Comparison of ENCODE assay signal across 11 mouse cellular contexts in the genomic region with DNA sequence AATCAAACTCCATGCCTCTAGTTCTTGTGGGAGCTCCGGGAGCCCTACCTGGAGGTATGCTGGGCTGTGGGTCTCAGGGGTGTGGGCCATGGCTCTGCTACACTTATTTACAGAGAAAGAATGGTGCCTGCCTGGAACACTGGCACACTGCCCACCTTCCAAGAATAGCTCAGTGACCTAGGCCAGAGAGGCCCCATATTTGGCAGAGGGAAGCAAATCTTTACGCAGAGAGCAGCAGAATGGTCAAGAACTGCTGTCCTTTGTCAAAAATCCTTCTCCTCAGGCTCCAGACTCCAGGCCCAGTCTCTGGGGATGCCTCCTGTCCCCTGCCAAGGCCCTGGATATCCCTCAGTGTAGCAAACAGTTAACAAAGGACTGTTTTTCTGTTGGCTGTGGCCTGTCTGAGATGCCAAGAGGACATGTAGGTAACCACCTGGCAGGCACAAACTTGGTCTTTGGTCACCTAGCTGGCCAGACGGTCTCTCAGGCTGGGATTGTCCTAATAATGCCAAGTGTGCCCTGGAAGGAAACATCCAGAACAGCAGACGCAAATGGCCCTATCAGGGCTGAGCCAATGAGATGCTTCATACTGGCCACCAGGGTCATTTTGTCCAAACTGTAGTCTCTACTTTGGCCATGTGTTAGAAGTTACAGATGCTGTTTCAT. TPM values are rescaled to one million over a fixed set of nuclear protein-coding genes. Genes with fewer than 3 reads are reported as not detected.
A peak's percentile ranks its signal among the peaks of the same experiment; 100 is the strongest.
DNase-seq lines count a peak whose midpoint lies in the region; ATAC-seq lines count a peak whose summit lies in the region.
"Had no signal": no experiment of that assay in that cellular context is flagged by ENCODE, and none has a peak within 500 bp of the region (broad histone marks: within the 10 kb centered on the region; RNA-seq: fewer than 3 reads in every experiment).

No protein-coding gene starts in this region.

- ATAC-seq in stomach, embryonic 14.5 days (ENCODE audit: insufficient number of reproducible peaks, insufficient read depth, low FRiP score, low read depth): peak; percentile 56; the same call in 1 of the 2 replicates
- ATAC-seq in hindbrain, embryonic 16.5 days: no peak

- no peak overlapping the region for H3K4me3 ChIP-seq in stomach, embryonic 14.5 days (ENCODE audit: low read depth, low read length)
- H3K4me3 ChIP-seq in hindbrain, embryonic 16.5 days (ENCODE audit: low read length): no peak overlapping the region
- H3K4me3 ChIP-seq: embryonic facial prominence, embryonic 13.5 days had no signal

- peak; percentile 20 for DNase-seq in ovary, postnatal 36 days (ENCODE audit: low spot score)
- DNase-seq in ovary, postnatal 14 days (ENCODE audit: low spot score): no peak
- DNase-seq in cerebellum, postnatal 25 days: peak; percentile 64 to 77
- DNase-seq in heart, postnatal 36 days: peak; percentile 64 to 67
- DNase-seq in left cerebral cortex, postnatal 36 days (ENCODE audit: low spot score in 2 of 2): no peak
- DNase-seq in layer of hippocampus, postnatal 36 days: no peak

- H3K4me2 ChIP-seq in stomach, embryonic 14.5 days (replicated peaks; ENCODE audit: low read depth, low read length): no peak overlapping the region
- no peak overlapping the region for H3K4me2 ChIP-seq in hindbrain, embryonic 16.5 days (ENCODE audit: low read length)
- H3K4me2 ChIP-seq: embryonic facial prominence, embryonic 13.5 days had no signal

- 76% methylated on average over 4 of the region's 4 CpGs for WGBS in stomach, embryonic 14.5 days
- WGBS in hindbrain, embryonic 16.5 days: 72% methylated on average over 4 of the region's 4 CpGs

- no peaks in the 10 kb centered on the region for H3K9me3 ChIP-seq in stomach, embryonic 14.5 days (ENCODE audit: control insufficient read depth, low read depth, low read length)
- H3K9me3 ChIP-seq in hindbrain, embryonic 16.5 days (ENCODE audit: control insufficient read depth, low read length): no peaks in the 10 kb centered on the region
- H3K9me3 ChIP-seq: embryonic facial prominence, embryonic 13.5 days had no signal

- no peaks in the 10 kb centered on the region for H3K36me3 ChIP-seq in stomach, embryonic 14.5 days (ENCODE audit: control insufficient read depth, insufficient read depth, low read length)
- H3K36me3 ChIP-seq in hindbrain, embryonic 16.5 days (ENCODE audit: control insufficient read depth, insufficient read depth, low read length): no peaks in the 10 kb centered on the region
- H3K36me3 ChIP-seq: embryonic facial prominence, embryonic 13.5 days had no signal

- intact Hi-C loops in heart, postnatal 36 days (cut with DNase I): no loop called here
- intact Hi-C loops in left cerebral cortex, postnatal 36 days (cut with DNase I): no loop called here

- 0 out of 2 replicates have a peak, but pooled peaks cover 5% of the 10 kb centered on the region for H3K4me1 ChIP-seq in stomach, embryonic 14.5 days (ENCODE audit: control insufficient read depth, insufficient read depth, low read length)
- no peaks in the 10 kb centered on the region; the same call in 1 of the 2 replicates for H3K4me1 ChIP-seq in hindbrain, embryonic 16.5 days (ENCODE audit: control insufficient read depth, insufficient read depth, low read depth, low read length)
- H3K4me1 ChIP-seq: embryonic facial prominence, embryonic 13.5 days had no signal

- H3K27ac ChIP-seq in stomach, embryonic 14.5 days (ENCODE audit: low read length): no peak overlapping the region
- H3K27ac ChIP-seq in hindbrain, embryonic 16.5 days (ENCODE audit: low read depth, low read length): no peak overlapping the region
- H3K27ac ChIP-seq: embryonic facial prominence, embryonic 13.5 days; kidney, postnatal 0 days had no signal

- H3K27me3 ChIP-seq in stomach, embryonic 14.5 days (ENCODE audit: control insufficient read depth, insufficient read depth, low read length): no peaks in the 10 kb centered on the region
- H3K27me3 ChIP-seq in hindbrain, embryonic 16.5 days (replicated peaks; ENCODE audit: control insufficient read depth, insufficient read depth, low read length): no peaks in the 10 kb centered on the region
- H3K27me3 ChIP-seq: embryonic facial prominence, embryonic 13.5 days had no signal

- H3K9ac ChIP-seq in stomach, embryonic 14.5 days (replicated peaks; ENCODE audit: low read depth, low read length): no peak overlapping the region
- H3K9ac ChIP-seq in hindbrain, embryonic 16.5 days (ENCODE audit: low read depth, low read length): no peak overlapping the region
- H3K9ac ChIP-seq: embryonic facial prominence, embryonic 13.5 days had no signal

RNA-seq across cellular contexts. Expression of a gene that starts 29.8 kb away (rescaled TPM):
- 1 to 10 TPM; 1.6 to 1.8 TPM for total RNA-seq in heart, postnatal 36 days (2021)
- 0.13 and 0.14 TPM in 2 replicates for polyA plus RNA-seq in stomach, embryonic 14.5 days (2014; fragmentation: Nextera tagmentation; extraction: Ambion mirVana)
- 100 to 1,000 TPM; 148 to 155 TPM for total RNA-seq in left cerebral cortex, postnatal 36 days (2021)
- 10 to 100 TPM; 91.3 to 91.6 TPM for total RNA-seq in layer of hippocampus, postnatal 36 days (2021)
- 1.9 and 2.6 TPM in 2 replicates for polyA plus RNA-seq in hindbrain, embryonic 16.5 days (2015; fragmentation: Nextera tagmentation; extraction: Ambion mirVana)

RNA-seq across cellular contexts. Expression of a gene that starts 52.1 kb away (rescaled TPM):
- total RNA-seq in heart, postnatal 36 days (2021): not detected
- not detected in 2 replicates for polyA plus RNA-seq in stomach, embryonic 14.5 days (2014; fragmentation: Nextera tagmentation; extraction: Ambion mirVana)
- under 1 TPM in 1 of 2 experiments, not detected in 1; 0.20 TPM for total RNA-seq in left cerebral cortex, postnatal 36 days (2021)
- not detected for total RNA-seq in layer of hippocampus, postnatal 36 days (2021)
- polyA plus RNA-seq in hindbrain, embryonic 16.5 days (2015; fragmentation: Nextera tagmentation; extraction: Ambion mirVana): not detected in 2 replicates
- total RNA-seq: megakaryocyte, adult 5-6 weeks had no signal
- polyA plus RNA-seq: embryonic facial prominence, embryonic 13.5 days; kidney, postnatal 0 days had no signal

Comparison
In these comparisons a context has a peak if more than half of its experiments do, and no peak if none do; other contexts are left out.
1. DNase-seq: peak in ovary, postnatal 36 days (single experiment), cerebellum, postnatal 25 days (2 of 2) and heart, postnatal 36 days (2 of 2); none in ovary, postnatal 14 days (single experiment), left cerebral cortex, postnatal 36 days (0 of 2) and layer of hippocampus, postnatal 36 days (0 of 2).
2. RNA of a gene that starts 29.8 kb away (total RNA-seq): 148 to 155 TPM in left cerebral cortex, postnatal 36 days and 91.3 to 91.6 TPM in layer of hippocampus, postnatal 36 days; 1.6 to 1.8 TPM in heart, postnatal 36 days; every median in the first group is over 10 times any median in the second.